Mouse (Mus musculus) kidney, embryonic 16.5 days (tissue): ENCODE measurements at regions not wholly inside any gene's neighbourhood (a gene's known extent, or its start where the extent isn't known, plus 50 kb on each side); places are given as distances from the start of the nearest gene placed in this dataset.

Experiments
- ATAC-seq: fragments of 200-750 bp; cut with Nextera tagmentation; 2 replicates; pipeline ENCODE4 v1.8.0; 2017; ENCODE audit warnings: moderate TSS enrichment; ENCODE audit not compliant: low FRiP score, low TSS enrichment
- H3K27ac ChIP-seq: fragments of 300-500 bp; sonication (generic); 2 replicates; pipeline ENCODE4 v1.5.1; 2014; ENCODE audit warnings: low read length
- H3K27me3 ChIP-seq: fragments of 300-500 bp; sonication (generic); 2 replicates; pipeline ENCODE4 v1.6.1; 2014; ENCODE audit warnings: low read length, control low read depth, mixed read lengths; ENCODE audit not compliant: insufficient read depth
- H3K36me3 ChIP-seq: fragments of 300-500 bp; sonication (generic); 2 replicates; pipeline ENCODE4 v1.6.1; 2014; ENCODE audit warnings: low read length, control low read depth, mixed read lengths; ENCODE audit not compliant: insufficient read depth
- H3K4me1 ChIP-seq: fragments of 300-500 bp; sonication (generic); 2 replicates; pipeline ENCODE4 v1.6.1; 2014; ENCODE audit warnings: low read length, control low read depth, mixed read lengths; ENCODE audit not compliant: insufficient read depth
- H3K4me2 ChIP-seq: fragments of 300-500 bp; sonication (generic); replicated peaks from 2 replicates; pipeline ENCODE4 v1.6.1; 2014; ENCODE audit warnings: low read depth, low read length
- H3K4me3 ChIP-seq: fragments of 300-500 bp; sonication (generic); 2 replicates; pipeline ENCODE4 v1.5.1; 2014; ENCODE audit warnings: mild to moderate bottlenecking, low read length
- H3K9ac ChIP-seq: fragments of 300-500 bp; sonication (generic); replicated peaks from 2 replicates; pipeline ENCODE4 v1.6.1; 2014; ENCODE audit warnings: low read length
- H3K9me3 ChIP-seq: fragments of 300-500 bp; sonication (generic); 2 replicates; pipeline ENCODE4 v1.6.1; 2016; ENCODE audit warnings: low read length, control low read depth
- WGBS: fragments of 180-500 bp; shearing (Covaris S2); extraction: QIAGEN DNeasy Blood & Tissue Kit; methylation state at CpG from one replicate; pipeline ENCODE4 v1.1.7; 2014; 5-methylcytosine and 5-hydroxymethylcytosine counted together

GRCm38 (mm10) chr12:26187091-26187862, 227.8 kb downstream of the Rnf144a start:
- no peaks in the 10 kb centered on the region for H3K36me3 ChIP-seq
- no peaks in the 10 kb centered on the region for H3K9me3 ChIP-seq
- H3K4me2 ChIP-seq, result no peak overlapping the region
- no peaks in the 10 kb centered on the region for H3K27me3 ChIP-seq
- H3K4me3 ChIP-seq, result no peak overlapping the region
- WGBS, result 74% methylated on average over 8 of the region's 8 CpGs
- H3K4me1 ChIP-seq, result peaks cover 7% of the 10 kb centered on the region; the same call in 1 of the 2 replicates
- no peak overlapping the region for H3K9ac ChIP-seq
- H3K27ac ChIP-seq, result no peak overlapping the region
- no peak for ATAC-seq

- Histone ChIP-seq H3K9me3 (no peaks in the 10 kb centered on the region), H3K27ac (no peak overlapping the region)
- WGBS, result 89% methylated on average over 5 of the region's 5 CpGs
Observed at GRCm38 (mm10) chr12:26184701-26185460, 230.2 kb downstream of the Rnf144a start.

GRCm38 (mm10) chr12:26183021-26183420, 232.0 kb downstream of the Rnf144a start:
- WGBS, result 97% methylated on average over 2 of the region's 2 CpGs
- no peak overlapping the region for H3K9ac ChIP-seq
- ATAC-seq, result no peak

More at GRCm38 (mm10) chr12:26184701-26185460, 230.2 kb downstream of the Rnf144a start:
- H3K4me1 ChIP-seq, result no peaks in the 10 kb centered on the region
- H3K4me2 ChIP-seq, result no peak overlapping the region
- no peak overlapping the region for H3K9ac ChIP-seq
- H3K36me3 ChIP-seq, result no peaks in the 10 kb centered on the region
- ATAC-seq, result no peak
- no peak overlapping the region for H3K4me3 ChIP-seq
- H3K27me3 ChIP-seq, result no peaks in the 10 kb centered on the region

GRCm38 (mm10) chr12:26180846-26181245, 234.2 kb downstream of the Rnf144a start:
- Histone ChIP-seq H3K4me1 (no peaks in the 10 kb centered on the region), H3K36me3 (no peaks in the 10 kb centered on the region), H3K4me2 (no peak overlapping the region), H3K27ac (no peak overlapping the region), H3K4me3 (no peak overlapping the region), H3K9ac (no peak overlapping the region), H3K9me3 (no peaks in the 10 kb centered on the region), H3K27me3 (no peaks in the 10 kb centered on the region)
- ATAC-seq, result no peak
- WGBS, result 53% methylated on average over 7 of the region's 7 CpGs

More at GRCm38 (mm10) chr12:26183021-26183420, 232.0 kb downstream of the Rnf144a start:
- Histone ChIP-seq H3K27me3 (no peaks in the 10 kb centered on the region), H3K4me3 (no peak overlapping the region), H3K27ac (no peak overlapping the region), H3K36me3 (no peaks in the 10 kb centered on the region), H3K9me3 (no peaks in the 10 kb centered on the region), H3K4me2 (no peak overlapping the region), H3K4me1 (no peaks in the 10 kb centered on the region)

GRCm38 (mm10) chr12:26176231-26176662, 238.8 kb downstream of the Rnf144a start:
- Histone ChIP-seq H3K4me2 (no peak overlapping the region), H3K4me1 (no peaks in the 10 kb centered on the region), H3K27ac (no peak overlapping the region), H3K36me3 (no peaks in the 10 kb centered on the region), H3K9ac (no peak overlapping the region), H3K27me3 (no peaks in the 10 kb centered on the region), H3K9me3 (no peaks in the 10 kb centered on the region), H3K4me3 (no peak overlapping the region)
- no peak for ATAC-seq
- WGBS, result 58% methylated on average over 10 of the region's 10 CpGs

- H3K4me3 ChIP-seq, result no peak overlapping the region
- no peaks in the 10 kb centered on the region for H3K9me3 ChIP-seq
- H3K4me2 ChIP-seq, result no peak overlapping the region
- no peak for ATAC-seq
- H3K27me3 ChIP-seq, result no peaks in the 10 kb centered on the region
- H3K4me1 ChIP-seq, result no peaks in the 10 kb centered on the region
- no peaks in the 10 kb centered on the region for H3K36me3 ChIP-seq
- no peak overlapping the region for H3K27ac ChIP-seq
- no peak overlapping the region for H3K9ac ChIP-seq
- WGBS, result 73% methylated on average over 3 of the region's 3 CpGs
Observed at GRCm38 (mm10) chr12:26163416-26163815, 251.6 kb downstream of the Rnf144a start.

GRCm38 (mm10) chr12:26160861-26161615, 254.0 kb downstream of the Rnf144a start:
- WGBS, result 89% methylated on average over 11 of the region's 11 CpGs
- Histone ChIP-seq H3K9me3 (no peaks in the 10 kb centered on the region), H3K4me1 (no peaks in the 10 kb centered on the region), H3K27me3 (no peaks in the 10 kb centered on the region), H3K27ac (no peak overlapping the region), H3K36me3 (no peaks in the 10 kb centered on the region), H3K4me2 (no peak overlapping the region), H3K4me3 (no peak overlapping the region), H3K9ac (no peak overlapping the region)
- no peak for ATAC-seq

- no peak overlapping the region for H3K9ac ChIP-seq
- WGBS, result 77% methylated on average over 8 of the region's 8 CpGs
- H3K4me2 ChIP-seq, result no peak overlapping the region
Observed at GRCm38 (mm10) chr12:26152992-26153391, 262.1 kb downstream of the Rnf144a start.

GRCm38 (mm10) chr12:26146336-26146735, 268.7 kb downstream of the Rnf144a start:
- H3K36me3 ChIP-seq, result no peaks in the 10 kb centered on the region
- WGBS, result 68% methylated on average over 3 of the region's 3 CpGs
- no peak overlapping the region for H3K9ac ChIP-seq
- H3K9me3 ChIP-seq, result no peaks in the 10 kb centered on the region
- H3K4me1 ChIP-seq, result no peaks in the 10 kb centered on the region
- H3K27ac ChIP-seq, result no peak overlapping the region
- H3K27me3 ChIP-seq, result no peaks in the 10 kb centered on the region
- H3K4me2 ChIP-seq, result no peak overlapping the region
- no peak overlapping the region for H3K4me3 ChIP-seq
- ATAC-seq, result no peak

More at GRCm38 (mm10) chr12:26152992-26153391, 262.1 kb downstream of the Rnf144a start:
- no peak for ATAC-seq
- H3K27me3 ChIP-seq, result no peaks in the 10 kb centered on the region
- H3K4me1 ChIP-seq, result no peaks in the 10 kb centered on the region
- H3K4me3 ChIP-seq, result no peak overlapping the region
- no peaks in the 10 kb centered on the region for H3K36me3 ChIP-seq
- no peaks in the 10 kb centered on the region for H3K9me3 ChIP-seq
- no peak overlapping the region for H3K27ac ChIP-seq
